In the genomic region with DNA sequence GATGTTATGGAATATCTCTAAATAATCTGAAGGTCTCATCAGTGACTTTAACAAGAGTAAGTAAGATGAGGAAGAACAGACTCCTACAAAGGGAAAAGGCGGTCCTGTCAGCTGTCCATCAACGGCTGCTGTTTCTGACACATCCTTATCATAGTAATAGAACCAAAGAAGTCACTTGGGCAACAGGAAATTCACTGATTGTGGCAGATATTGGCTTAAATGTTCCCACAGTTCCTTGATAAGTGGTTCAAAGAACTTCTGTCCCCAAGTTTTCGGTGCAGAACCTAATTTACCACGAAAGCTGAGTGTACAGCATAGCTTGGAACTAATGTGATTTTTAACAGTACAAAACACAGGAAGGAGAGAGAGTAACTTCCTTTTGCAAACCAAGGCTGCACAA, we compare ENCODE assay signal across 19 mouse cellular contexts.
A peak's percentile ranks its signal among the peaks of the same experiment; 100 is the strongest.
DNase-seq lines count a peak whose midpoint lies in the region; ATAC-seq and TF ChIP-seq lines count a peak whose summit lies in the region.
"Had no signal": no experiment of that assay in that cellular context is flagged by ENCODE, and none has a peak within 500 bp of the region (broad histone marks: within the 10 kb centered on the region; RNA-seq: fewer than 3 reads in every experiment).

No protein-coding gene starts in this region.

- H3K79me2 ChIP-seq in heart, adult 2 months (replicated peaks; ENCODE audit: control insufficient read depth, insufficient read depth, low read length), result peaks cover 8% of the 10 kb centered on the region

- H3K27ac ChIP-seq in heart, adult 2 months, result peak overlapping the region; percentile 11
- peak overlapping the region; percentile 33; the same call in 1 of the 2 replicates for H3K27ac ChIP-seq in intestine, embryonic 16.5 days (ENCODE audit: low read length)
- no peak overlapping the region for H3K27ac ChIP-seq in intestine, postnatal 0 days (ENCODE audit: low read depth, low read length)
- H3K27ac ChIP-seq in brown adipose tissue, adult 24 weeks (replicated peaks; ENCODE audit: low read depth, low read length), result peak overlapping the region; percentile 12; the same call in 1 of the 2 replicates
- H3K27ac ChIP-seq: forebrain, embryonic 10.5 days; forebrain, embryonic 13.5 days; hindbrain, embryonic 12.5 days; hindbrain, embryonic 15.5 days had no signal

- H3K36me3 ChIP-seq in heart, adult 2 months (ENCODE audit: control insufficient read depth, insufficient read depth, low read length), result peaks cover 45% of the 10 kb centered on the region
- no peaks in the 10 kb centered on the region for H3K36me3 ChIP-seq in intestine, embryonic 16.5 days (ENCODE audit: control insufficient read depth, insufficient read depth, low read length)
- no peaks in the 10 kb centered on the region for H3K36me3 ChIP-seq in intestine, postnatal 0 days (ENCODE audit: control insufficient read depth, insufficient read depth)
- H3K36me3 ChIP-seq: forebrain, embryonic 10.5 days; hindbrain, embryonic 12.5 days; hindbrain, embryonic 15.5 days had no signal

- no peak for ATAC-seq in intestine, embryonic 16.5 days
- ATAC-seq in intestine, postnatal 0 days, result no peak
- ATAC-seq: activated CD4-positive, CD25-positive, alpha-beta regulatory T cell, adult 4 months; forebrain, embryonic 13.5 days; forebrain, embryonic 16.5 days had no signal

- H3K4me2 ChIP-seq in intestine, embryonic 16.5 days (ENCODE audit: low read depth, low read length), result no peak overlapping the region
- no peak overlapping the region for H3K4me2 ChIP-seq in intestine, postnatal 0 days (replicated peaks; ENCODE audit: low read depth)
- H3K4me2 ChIP-seq: forebrain, embryonic 13.5 days; hindbrain, embryonic 12.5 days; hindbrain, embryonic 15.5 days had no signal

- no peak for DNase-seq in heart, adult 2 months
- DNase-seq in heart, postnatal 25 days (ENCODE audit: low spot score), result no peak
- peak; percentile 67 for DNase-seq in 416B (ENCODE audit: low read depth)
- DNase-seq: adrenal gland, adult 8-10 months; adrenal gland, postnatal 25 days; cerebellum, adult 18-20 months; cerebellum, adult 9-10 months; cerebellum, postnatal 14 days; gastrocnemius, postnatal 14 days; kidney, adult 18-20 months had no signal

- TF ChIP-seq EP300 in heart, adult 2 months (IDR thresholded peaks at IDR 0.05; ENCODE audit: insufficient read depth, low read depth, low read length), result no peak

- H3K4me1 ChIP-seq in heart, adult 2 months (ENCODE audit: control insufficient read depth, insufficient read depth, low read length), result peaks cover 26% of the 10 kb centered on the region
- H3K4me1 ChIP-seq in intestine, embryonic 16.5 days (ENCODE audit: control insufficient read depth, insufficient read depth, low read length), result peaks cover 33% of the 10 kb centered on the region
- peaks cover 7% of the 10 kb centered on the region; the same call in 1 of the 2 replicates for H3K4me1 ChIP-seq in intestine, postnatal 0 days (replicated peaks; ENCODE audit: control insufficient read depth, insufficient read depth, low read length)
- peaks cover 30% of the 10 kb centered on the region for H3K4me1 ChIP-seq in brown adipose tissue, adult 24 weeks (ENCODE audit: control insufficient read depth, insufficient read depth, insufficient read length, low read length)
- H3K4me1 ChIP-seq: hindbrain, embryonic 12.5 days had no signal

- H3K9ac ChIP-seq in heart, adult 2 months (ENCODE audit: low read depth, low read length), result no peak overlapping the region
- H3K9ac ChIP-seq in intestine, embryonic 16.5 days (ENCODE audit: low read depth, low read length), result no peak overlapping the region
- H3K9ac ChIP-seq in intestine, postnatal 0 days (ENCODE audit: low read depth, low read length), result no peak overlapping the region
- H3K9ac ChIP-seq: forebrain, embryonic 13.5 days; hindbrain, embryonic 12.5 days; hindbrain, embryonic 15.5 days had no signal

- no peaks in the 10 kb centered on the region for H3K9me3 ChIP-seq in intestine, embryonic 16.5 days (ENCODE audit: control insufficient read depth, low read length)
- H3K9me3 ChIP-seq in intestine, postnatal 0 days (ENCODE audit: control insufficient read depth), result no peaks in the 10 kb centered on the region
- H3K9me3 ChIP-seq: forebrain, embryonic 10.5 days; forebrain, embryonic 13.5 days; hindbrain, embryonic 12.5 days; hindbrain, embryonic 15.5 days had no signal

- TF ChIP-seq CTCF in heart, adult 2 months (IDR thresholded peaks at IDR 0.05), result no peak
- TF ChIP-seq CTCF in intestine, postnatal 0 days (IDR thresholded peaks at IDR 0.05; ENCODE audit: low read depth), result no peak

- 49% methylated on average over 4 of the region's 4 CpGs for WGBS in heart, adult 2 months
- WGBS in intestine, embryonic 16.5 days, result 70% methylated on average over 4 of the region's 4 CpGs
- whole genome bisulfite sequencing in intestine, postnatal 0 days, result 50% methylated on average over 4 of the region's 4 CpGs

- no peak overlapping the region for H3K4me3 ChIP-seq in heart, adult 2 months
- no peak overlapping the region for H3K4me3 ChIP-seq in intestine, embryonic 16.5 days (ENCODE audit: low read length)
- no peak overlapping the region for H3K4me3 ChIP-seq in intestine, postnatal 0 days (ENCODE audit: low read depth, low read length)
- no peak overlapping the region for H3K4me3 ChIP-seq in brown adipose tissue, adult 24 weeks (ENCODE audit: insufficient read depth, low read depth, low read length)
- H3K4me3 ChIP-seq: forebrain, embryonic 10.5 days; forebrain, embryonic 13.5 days; hindbrain, embryonic 12.5 days; hindbrain, embryonic 15.5 days had no signal

- H3K27me3 ChIP-seq in heart, adult 2 months (ENCODE audit: control insufficient read depth, insufficient read depth, low read length), result no peaks in the 10 kb centered on the region
- no peaks in the 10 kb centered on the region for H3K27me3 ChIP-seq in intestine, embryonic 16.5 days (replicated peaks; ENCODE audit: control insufficient read depth, insufficient read depth, low read length)
- no peaks in the 10 kb centered on the region for H3K27me3 ChIP-seq in intestine, postnatal 0 days (replicated peaks; ENCODE audit: control insufficient read depth, insufficient read depth, low read length)
- H3K27me3 ChIP-seq: forebrain, embryonic 13.5 days; hindbrain, embryonic 12.5 days; hindbrain, embryonic 15.5 days had no signal

- no peak for TF ChIP-seq POLR2A in heart, adult 2 months (IDR thresholded peaks at IDR 0.05; ENCODE audit: insufficient read depth, low read depth, low read length)

- intact Hi-C loops in heart, adult 2 months (cut with DNase I), result no loop called here
- intact Hi-C loops in heart, postnatal 25 days (cut with DNase I), result loop anchor here (10.0 kb wide), 1 partner anchor 60 kb away; no protein-coding TSS in a partner anchor
